Mouse (Mus musculus) Patski (cell line): ENCODE results near the gene Agap1. TPM values are rescaled to one million over a fixed set of nuclear protein-coding genes. Genes with fewer than 3 reads are reported as not detected.

Source experiments
- ATAC-seq: fragments of 100-300 bp; one replicate; pipeline ENCODE4 v1.8.0; 2021
- CTCF ChIA-PET: fragments of 350-600 bp; sonication (Branson Sonifier 250); formaldehyde crosslinking; loops from one replicate; lab custom pipeline; 2022; ENCODE audit warnings: inconsistent platforms; lab: Charles Lee
- POLR2A ChIA-PET: fragments of 350-600 bp; sonication (Branson Sonifier 250); formaldehyde crosslinking; loops from one replicate; lab custom pipeline; 2022; ENCODE audit warnings: antibody characterized with exemption, inconsistent platforms; lab: Charles Lee
- DNase-seq: peaks from one replicate; pipeline ENCODE4 v3.0.0-alpha.2; 2011; ENCODE audit warnings: low read depth, low spot score
- H3K27me3 ChIP-seq: fragments of 371-371 bp; one replicate; pipeline ENCODE4 v1.5.1; 2021
- CTCF ChIP-seq: fragments of 100-300 bp; IDR thresholded peaks from one replicate; pipeline ENCODE4 v1.5.1; 2021
- in situ Hi-C: fragments of 300-500 bp; cut with MboI; formaldehyde crosslinking; loops from 3 replicates; pipeline ENCODE4 v1.11.1; 2018; ENCODE audit warnings: low pct_unique_long_range_greater_than_20kb, mixed read lengths
- polyA plus RNA-seq: library from polyadenylated mRNA; unstranded; gene quantifications from one replicate; pipeline ENCODE4 v1.2.3, GENCODE M21; 2021

The Agap1 gene
- polyA plus RNA-seq, 1 experiment from 2014 or later, result 32.3 TPM

- ATAC-seq (peak; percentile 41), DNase-seq (peak; percentile 42)
- CTCF ChIA-PET, result interaction anchor here (0.7 to 5.7 kb wide), 27 partner anchors 11 to 294 kb away, joined by 3 to 28 read pairs (median 4); no protein-coding TSS in a partner anchor
- no peak for TF ChIP-seq CTCF
- H3K27me3 ChIP-seq, result no peaks in the 10 kb centered on the region
- POLR2A ChIA-PET, result interaction anchor here (0.6 to 0.9 kb wide), 2 partner anchors 67 to 181 kb away, joined by 3 to 7 read pairs; no protein-coding TSS in a partner anchor
- in situ Hi-C loops, result loop anchor here (5.0 kb wide), 3 partner anchors 67 to 287 kb away; no protein-coding TSS in a partner anchor
Observed at GRCm38 (mm10) chr1:89524369-89524768, 69.8 kb downstream of the Agap1 start.

DNA sequence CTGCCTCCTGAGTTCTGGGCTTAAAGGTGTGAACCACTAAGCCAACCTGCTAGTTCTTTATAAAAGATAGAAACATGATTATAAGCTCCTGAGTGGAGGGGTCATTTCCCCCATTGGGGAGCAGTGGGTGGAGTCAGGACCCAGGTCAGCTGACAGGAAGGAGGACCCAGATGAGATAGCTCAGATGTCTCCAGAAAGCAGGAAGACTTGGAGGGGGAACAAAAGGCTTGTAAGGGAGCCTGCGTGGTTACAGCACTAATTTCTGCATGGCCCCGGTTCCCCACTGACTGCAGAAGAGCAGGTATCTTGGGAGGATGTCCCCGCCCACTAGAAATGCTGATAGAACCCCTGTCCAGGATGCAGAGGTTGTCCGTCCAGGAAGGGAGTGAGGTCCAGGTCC, 70.4 kb downstream of the Agap1 start:
- ATAC-seq (no peak), DNase-seq (no peak)
- in situ Hi-C loops, result loop anchor here (5.0 kb wide), 3 partner anchors 68 to 288 kb away; no protein-coding TSS in a partner anchor
- ChIA-PET POLR2A (interaction anchor here (0.6 to 2.3 kb wide), 2 partner anchors 56 to 182 kb away, joined by 3 to 6 read pairs; no protein-coding TSS in a partner anchor), CTCF (interaction anchor here (0.7 to 5.7 kb wide), 21 partner anchors 11 to 293 kb away, joined by 3 to 28 read pairs (median 5); no protein-coding TSS in a partner anchor)
- no peak for TF ChIP-seq CTCF
- no peaks in the 10 kb centered on the region for H3K27me3 ChIP-seq

DNA sequence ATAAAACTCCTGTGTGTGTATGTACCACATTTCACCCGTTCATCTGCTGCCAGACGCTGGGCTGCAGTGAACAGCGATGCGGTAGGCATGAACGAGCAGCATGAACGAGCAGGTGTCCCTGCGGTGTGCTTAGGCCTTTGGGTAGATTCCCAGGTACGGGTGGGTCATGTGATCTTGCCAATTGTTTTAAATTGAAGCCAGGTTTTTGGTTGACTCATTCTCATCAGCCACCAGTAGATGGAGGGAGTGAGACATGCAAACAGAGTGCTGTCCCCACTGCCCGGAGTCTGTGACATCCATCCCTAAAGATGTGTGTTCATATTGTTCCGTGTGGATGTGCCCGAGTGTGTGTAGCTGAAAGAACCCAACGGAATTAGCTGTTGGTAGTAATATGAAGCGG, 71.2 kb downstream of the Agap1 start:
- POLR2A ChIA-PET, result interaction anchor here (2.3 kb wide), 1 partner anchor 55 kb away, joined by 6 read pairs; no protein-coding TSS in a partner anchor
- in situ Hi-C loops, result no loop called here
- no peak for ATAC-seq

DNA sequence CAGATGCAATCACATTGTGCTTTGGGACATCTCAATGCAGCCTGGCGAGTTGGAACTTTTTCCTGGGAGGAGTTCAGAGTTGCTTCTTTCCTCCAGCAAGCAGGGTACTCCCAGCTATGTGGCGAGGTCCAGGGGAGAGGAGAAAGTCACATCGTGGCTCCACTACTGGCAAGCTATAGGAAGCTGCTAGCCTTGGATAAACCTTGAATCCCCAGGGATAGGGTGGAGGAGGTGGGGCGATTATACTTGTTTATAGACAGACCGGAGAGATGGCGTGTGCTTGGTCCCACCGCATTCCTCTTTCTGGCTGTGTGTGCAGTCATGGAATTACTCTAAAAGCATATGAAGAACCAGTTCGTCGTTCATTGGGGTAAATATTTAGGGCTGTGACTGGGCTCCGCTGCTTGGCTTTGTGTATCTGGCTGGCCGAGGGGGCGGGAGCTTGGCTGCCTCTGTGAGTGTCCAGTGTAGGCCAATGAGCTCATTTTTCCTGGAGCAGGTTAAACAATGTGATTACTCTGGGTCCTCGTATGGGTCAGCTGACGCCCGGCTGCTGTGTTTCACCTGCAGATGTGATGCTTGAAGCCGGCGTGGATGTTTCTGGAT, 74.2 kb downstream of the Agap1 start:
- DNase-seq, result no peak
- no peak for ATAC-seq
- TF ChIP-seq CTCF, result no peak
- H3K27me3 ChIP-seq, result no peaks in the 10 kb centered on the region
- CTCF ChIA-PET, result interaction anchor here (1.0 kb wide), 2 partner anchors 102 to 103 kb away, joined by 3 read pairs; no protein-coding TSS in a partner anchor
- in situ Hi-C loops, result no loop called here
- POLR2A ChIA-PET, result no interaction called here

More for the DNA sequence above, 71.2 kb downstream of the Agap1 start:
- DNase-seq, result peak; percentile 37
- CTCF ChIA-PET, result interaction anchor here (0.7 to 4.2 kb wide), 5 partner anchors 40 to 161 kb away, joined by 3 to 19 read pairs (median 3); no protein-coding TSS in a partner anchor
- no peaks in the 10 kb centered on the region for H3K27me3 ChIP-seq
- TF ChIP-seq CTCF, result no peak

- TF ChIP-seq CTCF, result no peak
- DNase-seq (no peak), ATAC-seq (no peak)
- in situ Hi-C loops, result loop anchor here (5.0 kb wide), 2 partner anchors 39 to 94 kb away; no protein-coding TSS in a partner anchor
- no peaks in the 10 kb centered on the region for H3K27me3 ChIP-seq
- CTCF ChIA-PET, result no interaction called here
- POLR2A ChIA-PET, result interaction anchor here (1.1 kb wide), 1 partner anchor 50 kb away, joined by 3 read pairs; no protein-coding TSS in a partner anchor
Observed at GRCm38 (mm10) chr1:89533702-89534101, 79.1 kb downstream of the Agap1 start.

DNA sequence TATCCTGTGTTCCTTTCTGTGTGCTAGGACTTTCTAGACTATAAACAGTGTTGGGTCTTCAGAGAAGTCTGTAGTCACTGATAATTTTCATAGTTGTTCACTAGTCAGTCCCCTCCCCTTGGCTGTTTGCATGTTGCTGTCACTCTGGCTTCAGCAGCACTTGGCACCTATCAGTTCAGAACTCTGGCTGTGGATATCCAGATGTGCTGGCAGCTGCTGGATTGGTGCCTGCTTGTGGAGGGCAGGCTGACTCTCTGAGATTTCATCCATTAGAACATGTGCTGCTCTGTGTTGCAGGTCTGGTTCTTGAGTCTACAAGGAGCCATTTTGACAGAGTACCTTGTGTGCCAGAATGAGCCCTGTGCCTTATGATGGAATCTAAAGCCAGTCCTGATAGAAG, 80.6 kb downstream of the Agap1 start:
- no peak for TF ChIP-seq CTCF
- in situ Hi-C loops, result no loop called here
- DNase-seq (no peak), ATAC-seq (no peak)
- H3K27me3 ChIP-seq, result no peaks in the 10 kb centered on the region
- ChIA-PET POLR2A (no interaction called here), CTCF (interaction anchor here (1.2 kb wide), 1 partner anchor 11 kb away, joined by 3 read pairs; no protein-coding TSS in a partner anchor)

GRCm38 (mm10) chr1:89538163-89538946, 83.7 kb downstream of the Agap1 start:
- DNase-seq (no peak), ATAC-seq (no peak)
- H3K27me3 ChIP-seq, result no peaks in the 10 kb centered on the region
- CTCF ChIA-PET, result no interaction called here
- POLR2A ChIA-PET, result interaction anchor here (0.5 kb wide), 1 partner anchor 1149 kb away, joined by 3 read pairs; no protein-coding TSS in a partner anchor
- no peak for TF ChIP-seq CTCF
- in situ Hi-C loops, result no loop called here

- POLR2A ChIA-PET, result no interaction called here
- CTCF ChIA-PET, result no interaction called here
- DNase-seq (no peak), ATAC-seq (no peak)
- TF ChIP-seq CTCF, result no peak
- H3K27me3 ChIP-seq, result no peaks in the 10 kb centered on the region
- in situ Hi-C loops, result no loop called here
Observed at GRCm38 (mm10) chr1:89539127-89539526, 84.5 kb downstream of the Agap1 start.

DNA sequence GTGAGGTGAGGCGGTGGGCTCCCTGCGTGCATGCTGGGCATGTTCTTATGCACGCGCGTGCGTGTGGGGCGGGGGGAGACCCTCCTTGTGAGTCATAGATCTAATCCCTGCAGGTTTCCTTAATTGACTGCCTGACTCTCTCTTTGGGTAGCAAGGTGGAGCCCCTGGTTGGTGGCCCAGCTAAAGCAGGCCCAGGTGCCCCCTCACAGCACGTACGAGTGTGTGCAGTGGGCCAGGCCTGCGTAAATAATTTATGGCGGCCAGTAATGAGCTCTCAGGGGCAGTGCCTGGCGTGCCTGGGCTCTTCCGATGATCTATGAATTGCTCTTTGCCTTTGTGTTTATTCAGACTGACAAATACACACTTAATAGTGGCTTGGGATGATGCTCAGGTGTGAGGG, 86.5 kb downstream of the Agap1 start:
- no peak for DNase-seq
- ChIA-PET CTCF (no interaction called here), POLR2A (no interaction called here)
- no peaks in the 10 kb centered on the region for H3K27me3 ChIP-seq
- ATAC-seq, result no peak
- TF ChIP-seq CTCF, result no peak
- in situ Hi-C loops, result no loop called here

DNA sequence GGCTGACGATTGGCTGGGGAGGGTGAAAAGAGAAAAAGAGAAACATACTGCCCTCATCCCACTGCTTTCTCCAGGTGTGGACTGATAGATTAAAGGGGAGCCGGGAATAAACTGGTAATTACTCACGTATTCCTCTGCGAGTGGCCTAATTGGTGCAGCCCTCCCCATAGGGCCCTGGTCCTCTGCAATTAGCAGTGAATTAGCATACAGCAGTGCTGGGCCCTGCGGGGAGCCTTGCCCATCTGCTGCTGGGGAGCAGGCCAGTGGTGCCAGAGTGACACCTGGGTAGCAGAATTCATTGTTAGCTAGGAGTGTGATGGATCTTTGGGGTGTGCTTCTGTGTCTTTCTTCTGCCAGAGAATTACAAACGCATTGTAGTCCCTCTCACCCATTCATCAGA, 87.9 kb downstream of the Agap1 start:
- CTCF ChIA-PET, result no interaction called here
- in situ Hi-C loops, result no loop called here
- no peaks in the 10 kb centered on the region for H3K27me3 ChIP-seq
- no peak for DNase-seq
- no peak for TF ChIP-seq CTCF
- POLR2A ChIA-PET, result no interaction called here
- no peak for ATAC-seq
